Comparison of ENCODE assay signal across 10 mouse cellular contexts in the genomic region with DNA sequence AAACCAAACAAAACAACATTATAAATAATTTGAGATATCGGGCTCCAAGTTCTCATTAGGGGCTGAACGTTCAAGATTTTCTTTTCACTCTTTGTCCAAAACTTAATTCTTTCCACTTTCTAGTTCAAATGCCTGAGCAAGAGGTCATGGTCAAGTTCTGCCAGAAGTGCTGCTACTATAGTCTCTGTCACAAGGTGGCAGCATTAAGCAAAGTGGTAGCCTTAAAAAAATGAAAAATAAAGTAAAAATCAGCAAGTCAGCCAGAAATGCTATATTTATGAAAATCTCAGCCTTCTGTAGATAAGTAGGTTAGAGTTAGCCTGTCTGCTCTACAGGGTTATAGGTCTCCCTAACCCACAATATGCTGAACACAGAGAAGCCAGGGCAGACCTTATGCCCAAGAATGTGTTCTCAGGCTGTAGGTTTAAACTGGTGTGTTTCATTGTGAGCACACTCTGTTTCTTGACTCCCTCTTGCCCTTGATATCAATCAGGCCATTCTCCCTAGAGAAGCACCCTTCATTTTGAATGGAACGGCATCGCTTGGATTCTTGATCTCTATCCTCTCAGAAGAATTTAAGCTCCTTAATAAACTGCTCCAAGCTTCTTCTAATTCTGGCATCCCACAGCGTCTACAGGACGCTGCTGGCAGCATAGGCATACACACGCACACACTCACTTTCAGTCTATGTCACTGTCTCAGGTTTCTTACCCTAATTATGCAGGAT.
DNase-seq lines count a peak whose midpoint lies in the region; ATAC-seq lines count a peak whose summit lies in the region.
"Had no signal": no experiment of that assay in that cellular context is flagged by ENCODE, and none has a peak within 500 bp of the region (broad histone marks: within the 10 kb centered on the region; RNA-seq: fewer than 3 reads in every experiment).

No protein-coding gene starts in this region.

- H3K9me3 ChIP-seq in hindbrain, embryonic 13.5 days, result no peaks in the 10 kb centered on the region
- H3K9me3 ChIP-seq in hindbrain, embryonic 12.5 days (replicated peaks), result no peaks in the 10 kb centered on the region
- H3K9me3 ChIP-seq: embryonic facial prominence, embryonic 15.5 days had no signal

- 68% methylated on average over 7 of the region's 7 CpGs for WGBS in hindbrain, embryonic 13.5 days
- 72% methylated on average over 7 of the region's 7 CpGs for WGBS in hindbrain, embryonic 12.5 days

- no peak overlapping the region for H3K4me2 ChIP-seq in hindbrain, embryonic 13.5 days
- H3K4me2 ChIP-seq in hindbrain, embryonic 12.5 days (replicated peaks), result no peak overlapping the region
- H3K4me2 ChIP-seq: embryonic facial prominence, embryonic 15.5 days had no signal

- no peaks in the 10 kb centered on the region for H3K4me1 ChIP-seq in hindbrain, embryonic 13.5 days (replicated peaks)
- no peaks in the 10 kb centered on the region for H3K4me1 ChIP-seq in hindbrain, embryonic 12.5 days
- H3K4me1 ChIP-seq: embryonic facial prominence, embryonic 15.5 days had no signal

- H3K27me3 ChIP-seq in hindbrain, embryonic 13.5 days, result no peaks in the 10 kb centered on the region
- no peaks in the 10 kb centered on the region for H3K27me3 ChIP-seq in hindbrain, embryonic 12.5 days
- H3K27me3 ChIP-seq: embryonic facial prominence, embryonic 15.5 days had no signal

- no peak; the same call in 1 of the 2 replicates for ATAC-seq in hindbrain, embryonic 13.5 days (ENCODE audit: low FRiP score)
- ATAC-seq in hindbrain, embryonic 12.5 days (ENCODE audit: low FRiP score), result no peak

- intact Hi-C loops in heart, postnatal 36 days (cut with DNase I), result no loop called here
- intact Hi-C loops in gastrocnemius, postnatal 14 days (cut with DNase I; ENCODE audit: low total_unique reads), result no loop called here

- H3K27ac ChIP-seq in hindbrain, embryonic 13.5 days, result 0 out of 2 replicates have a peak overlapping the region, but pooled peaks have one; percentile 0
- no peak overlapping the region for H3K27ac ChIP-seq in hindbrain, embryonic 12.5 days
- H3K27ac ChIP-seq: embryonic facial prominence, embryonic 15.5 days had no signal

- H3K9ac ChIP-seq in hindbrain, embryonic 13.5 days, result no peak overlapping the region
- no peak overlapping the region for H3K9ac ChIP-seq in hindbrain, embryonic 12.5 days
- H3K9ac ChIP-seq: embryonic facial prominence, embryonic 15.5 days had no signal

- peak; percentile 11 for DNase-seq in 416B (ENCODE audit: low read depth)
- peak; percentile 35 to 45 for DNase-seq in cerebellum, adult 18-20 months
- peak; percentile 19 for DNase-seq in layer of hippocampus, adult 9-11 months
- no peak for DNase-seq in spleen, postnatal 36 days (ENCODE audit: low spot score in 2 of 2)
- DNase-seq in heart, postnatal 36 days, result no peak
- no peak for DNase-seq in gastrocnemius, postnatal 14 days
- DNase-seq: lung, postnatal 4 days had no signal

- H3K36me3 ChIP-seq in hindbrain, embryonic 13.5 days, result no peaks in the 10 kb centered on the region
- H3K36me3 ChIP-seq in hindbrain, embryonic 12.5 days, result no peaks in the 10 kb centered on the region
- H3K36me3 ChIP-seq: embryonic facial prominence, embryonic 15.5 days had no signal

- no peak overlapping the region for H3K4me3 ChIP-seq in hindbrain, embryonic 13.5 days
- H3K4me3 ChIP-seq in hindbrain, embryonic 12.5 days, result no peak overlapping the region
- H3K4me3 ChIP-seq: embryonic facial prominence, embryonic 15.5 days had no signal

Comparison
In these comparisons a context has a peak if more than half of its experiments do, and no peak if none do; other contexts are left out.
1. DNase-seq: peak in 416B (single experiment), cerebellum, adult 18-20 months (2 of 2) and layer of hippocampus, adult 9-11 months (single experiment); none in spleen, postnatal 36 days (0 of 2), heart, postnatal 36 days (0 of 2) and gastrocnemius, postnatal 14 days (single experiment).